Mouse (Mus musculus) G1E (cell line): Measurements from ENCODE around the gene Pigr.

ENCODE experiments used
- CTCF ChIP-seq: IDR thresholded peaks from 2 replicates; pipeline ENCODE4 v1.5.1; 2012; ENCODE audit warnings: low read depth, low read length, inconsistent platforms, mixed read lengths
- GATA1 ChIP-seq: IDR thresholded peaks from 2 replicates; pipeline ENCODE4 v1.6.1; 2012; ENCODE audit warnings: borderline replicate concordance, low read length, inconsistent platforms, mixed read lengths
- GATA2 ChIP-seq: IDR thresholded peaks from 2 replicates; pipeline ENCODE4 v1.6.1; 2012; ENCODE audit warnings: low read depth, low read length, inconsistent platforms, borderline replicate concordance
- POLR2AphosphoS5 ChIP-seq: IDR thresholded peaks from 2 replicates; pipeline ENCODE4 v1.6.1; 2012; ENCODE audit warnings: low read depth, low read length, inconsistent platforms; ENCODE audit not compliant: insufficient replicate concordance
- TAL1 ChIP-seq: conservative IDR thresholded peaks from 2 replicates; pipeline ENCODE4 v1.6.1; 2012; ENCODE audit warnings: low read depth, low read length, inconsistent platforms, mixed read lengths

DNA sequence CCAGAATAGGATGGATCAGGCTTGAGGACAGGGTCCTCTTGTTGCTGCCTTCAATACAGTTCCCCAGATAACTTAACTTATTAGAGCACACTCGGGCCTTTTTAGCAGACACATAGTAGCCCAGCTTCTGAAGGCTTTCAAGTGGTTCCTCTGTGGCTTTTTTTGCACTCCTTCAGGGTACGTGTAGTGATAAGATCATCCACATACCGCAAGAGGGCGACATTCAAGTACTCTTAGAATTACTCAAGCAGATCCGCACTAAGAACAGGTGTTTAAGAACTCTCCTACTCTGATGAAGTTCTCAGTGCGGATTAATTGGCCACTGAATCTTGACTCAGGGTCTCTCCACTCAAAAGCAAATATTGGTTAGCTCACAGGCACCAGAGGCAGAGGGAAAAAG is 11.8 kb downstream of the Pigr start:
- TF ChIP-seq CTCF (no peak), POLR2AphosphoS5 (no peak), GATA1 (no peak), GATA2 (no peak), TAL1 (no peak)
